Mouse (Mus musculus) forebrain, postnatal 0 days (tissue): Measurements from ENCODE around the gene Inafm1. TPM values are rescaled to one million over a fixed set of nuclear protein-coding genes. Genes with fewer than 3 reads are reported as not detected.

ENCODE experiments used
- ATAC-seq: fragments of 200-750 bp; cut with Nextera tagmentation; 2 replicates; pipeline ENCODE4 v1.8.0; 2017; ENCODE audit warnings: mild to moderate bottlenecking, moderate library complexity
- DNase-seq: peaks from one replicate; pipeline ENCODE4 v3.0.0-alpha.2; 2015
- H3K27ac ChIP-seq: fragments of 300-500 bp; sonication (generic); 2 replicates; pipeline ENCODE4 v1.5.1; 2014; ENCODE audit warnings: low read depth, mild to moderate bottlenecking, antibody characterized with exemption, low read length, moderate library complexity, mixed read lengths
- H3K27me3 ChIP-seq: fragments of 300-500 bp; sonication (generic); 2 replicates; pipeline ENCODE4 v1.6.1; 2014; ENCODE audit warnings: mild to moderate bottlenecking, low read length, mixed read lengths; ENCODE audit not compliant: insufficient read depth
- H3K36me3 ChIP-seq: fragments of 300-500 bp; sonication (generic); 2 replicates; pipeline ENCODE4 v1.6.1; 2014; ENCODE audit warnings: mild to moderate bottlenecking, moderate library complexity; ENCODE audit not compliant: insufficient read depth
- H3K4me1 ChIP-seq: fragments of 300-500 bp; sonication (generic); 2 replicates; pipeline ENCODE4 v1.6.1; 2014; ENCODE audit warnings: antibody characterized with exemption; ENCODE audit not compliant: insufficient read depth
- H3K4me2 ChIP-seq: fragments of 300-500 bp; sonication (generic); 2 replicates; pipeline ENCODE4 v1.6.1; 2014; ENCODE audit warnings: low read depth, mild to moderate bottlenecking, moderate library complexity
- H3K4me3 ChIP-seq: fragments of 300-500 bp; sonication (generic); 2 replicates; pipeline ENCODE4 v1.5.1; 2014; ENCODE audit warnings: low read depth, low read length, mixed read lengths
- H3K9ac ChIP-seq: fragments of 300-500 bp; sonication (generic); 2 replicates; pipeline ENCODE4 v1.6.1; 2014; ENCODE audit warnings: mild to moderate bottlenecking
- H3K9me3 ChIP-seq: fragments of 300-500 bp; sonication (generic); 2 replicates; pipeline ENCODE4 v1.6.1; 2016; ENCODE audit warnings: low read length
- CTCF ChIP-seq: sonication (generic); IDR thresholded peaks from 2 replicates; pipeline ENCODE4 v1.5.1; 2016; ENCODE audit warnings: antibody characterized with exemption, control low read depth, low read depth
- WGBS: fragments of 180-500 bp; shearing (Covaris S2); extraction: QIAGEN DNeasy Blood & Tissue Kit; methylation state at CpG from one replicate; pipeline ENCODE4 v1.1.7; 2014; 5-methylcytosine and 5-hydroxymethylcytosine counted together
- polyA plus RNA-seq: library from polyadenylated mRNA; unstranded; fragments of >200 nt; fragmentation: Nextera tagmentation; extraction: Ambion mirVana; gene quantifications from 2 replicates; pipeline ENCODE4 v1.2.1, GENCODE M21; 2015
- total RNA-seq: library from RNA; depleted of rRNA; stranded (reverse); fragments of >200 nt; gene quantifications from 2 replicates; pipeline ENCODE4 v1.2.3, GENCODE M21; 2014

The Inafm1 gene
- total and polyA plus RNA-seq, 2 experiments from 2014 or later: 43.2 to 68.4 TPM

- H3K4me3 ChIP-seq: no peak overlapping the region
- no peak overlapping the region for H3K27ac ChIP-seq
- no peak for TF ChIP-seq CTCF
- no peak for ATAC-seq
- 65% methylated on average over 2 of the region's 2 CpGs for WGBS
- H3K9ac ChIP-seq: no peak overlapping the region
- no peak for DNase-seq
- no peaks in the 10 kb centered on the region for H3K9me3 ChIP-seq
- H3K27me3 ChIP-seq: no peaks in the 10 kb centered on the region
- H3K36me3 ChIP-seq: no peaks in the 10 kb centered on the region
- peaks cover 11% of the 10 kb centered on the region; the same call in 1 of the 2 replicates for H3K4me1 ChIP-seq
- H3K4me2 ChIP-seq: no peak overlapping the region
These were observed 24.2 kb upstream of the Inafm1 start for GRCm38 (mm10) chr7:16297616-16298015.

DNA sequence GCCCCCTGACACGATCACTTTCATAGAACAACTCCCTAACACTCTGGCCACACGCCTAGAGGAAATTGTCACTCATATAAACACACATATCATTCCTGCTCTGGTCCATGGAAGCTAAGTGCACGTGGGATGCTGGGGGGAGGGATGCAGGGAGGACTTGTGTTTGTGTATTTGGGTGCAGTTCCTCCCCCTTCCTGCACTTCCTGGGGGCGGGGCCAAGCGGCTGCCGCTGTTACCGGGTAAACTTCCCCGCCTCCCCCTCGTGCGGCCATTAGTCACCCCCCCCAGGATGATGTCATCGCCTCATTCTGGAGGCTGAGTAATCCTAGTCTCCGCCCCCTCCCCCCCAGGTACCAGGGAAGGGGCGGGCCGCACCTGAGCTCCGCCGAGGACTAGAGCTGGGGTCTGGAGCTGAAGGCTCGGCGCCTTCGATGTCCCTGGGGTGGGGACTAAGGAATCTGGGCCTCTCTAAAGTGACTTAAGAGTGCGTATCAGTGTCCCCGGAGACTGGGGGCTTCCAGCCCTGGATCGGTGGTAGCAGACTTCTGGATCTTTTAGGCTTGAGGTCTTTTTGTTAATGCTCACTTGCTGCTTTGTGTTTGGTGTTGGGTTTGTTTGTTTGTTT, 23.5 kb upstream of the Inafm1 start:
- peak overlapping the region; percentile 61 for H3K4me2 ChIP-seq
- ATAC-seq (peak; percentile 21; the same call in 1 of the 2 replicates), DNase-seq (peak; percentile 85)
- peaks cover 11% of the 10 kb centered on the region; the same call in 1 of the 2 replicates for H3K4me1 ChIP-seq
- under 1% methylated on average over 22 of the region's 22 CpGs for WGBS
- peak overlapping the region; percentile 45 for H3K9ac ChIP-seq
- peak; percentile 60 for TF ChIP-seq CTCF
- H3K36me3 ChIP-seq: no peaks in the 10 kb centered on the region
- H3K9me3 ChIP-seq: no peaks in the 10 kb centered on the region
- no peaks in the 10 kb centered on the region for H3K27me3 ChIP-seq
- H3K4me3 ChIP-seq: peak overlapping the region; percentile 31
- H3K27ac ChIP-seq: peak overlapping the region; percentile 24; the same call in 1 of the 2 replicates

DNA sequence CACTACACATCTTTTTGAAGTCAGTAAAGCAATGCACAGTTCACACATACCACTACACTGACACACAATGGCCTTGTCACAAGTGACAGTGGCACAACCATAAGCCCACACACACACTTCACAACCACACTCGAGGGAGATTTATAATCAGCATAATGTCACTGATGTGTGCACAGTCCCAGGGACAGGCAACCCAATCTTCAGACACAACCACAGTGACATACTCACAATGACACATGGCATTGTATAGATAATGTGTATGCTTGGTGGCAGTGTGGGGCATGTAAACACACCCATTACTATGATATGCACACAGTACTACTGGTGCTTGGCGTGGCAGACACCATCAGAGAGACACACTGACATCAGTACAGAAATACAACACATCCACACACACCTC, 22.7 kb upstream of the Inafm1 start:
- no peak overlapping the region for H3K27ac ChIP-seq
- no peak for TF ChIP-seq CTCF
- no peak for ATAC-seq
- peaks cover 11% of the 10 kb centered on the region; the same call in 1 of the 2 replicates for H3K4me1 ChIP-seq
- DNase-seq: no peak
- H3K27me3 ChIP-seq: no peaks in the 10 kb centered on the region
- no peaks in the 10 kb centered on the region for H3K9me3 ChIP-seq
- no peaks in the 10 kb centered on the region for H3K36me3 ChIP-seq
- H3K4me2 ChIP-seq: peak overlapping the region; percentile 61
- H3K9ac ChIP-seq: no peak overlapping the region
- no peak overlapping the region for H3K4me3 ChIP-seq
- WGBS: 41% methylated on average over 2 of the region's 2 CpGs

GRCm38 (mm10) chr7:16295321-16295900, 22.0 kb upstream of the Inafm1 start:
- H3K36me3 ChIP-seq: no peaks in the 10 kb centered on the region
- peak overlapping the region; percentile 50 for H3K4me3 ChIP-seq
- ATAC-seq (peak; percentile 23), DNase-seq (peak; percentile 82)
- H3K9ac ChIP-seq: peak overlapping the region; percentile 23
- peaks cover 11% of the 10 kb centered on the region; the same call in 1 of the 2 replicates for H3K4me1 ChIP-seq
- peak overlapping the region; percentile 79 for H3K27ac ChIP-seq
- no peaks in the 10 kb centered on the region for H3K27me3 ChIP-seq
- H3K4me2 ChIP-seq: peak overlapping the region; percentile 88
- TF ChIP-seq CTCF: no peak
- no peaks in the 10 kb centered on the region for H3K9me3 ChIP-seq
- WGBS: 2% methylated on average over 40 of the region's 41 CpGs

- 2% methylated on average over 23 of the region's 23 CpGs for WGBS
- no peaks in the 10 kb centered on the region for H3K9me3 ChIP-seq
- H3K36me3 ChIP-seq: no peaks in the 10 kb centered on the region
- ATAC-seq (peak; percentile 65), DNase-seq (peak; percentile 94)
- H3K4me1 ChIP-seq: peaks cover 11% of the 10 kb centered on the region; the same call in 1 of the 2 replicates
- H3K4me3 ChIP-seq: peak overlapping the region; percentile 50
- peak overlapping the region; percentile 88 for H3K4me2 ChIP-seq
- H3K9ac ChIP-seq: peak overlapping the region; percentile 23
- TF ChIP-seq CTCF: peak; percentile 98
- H3K27me3 ChIP-seq: no peaks in the 10 kb centered on the region
- peak overlapping the region; percentile 79 for H3K27ac ChIP-seq
These were observed 21.4 kb upstream of the Inafm1 start for GRCm38 (mm10) chr7:16294837-16295236.

GRCm38 (mm10) chr7:16294346-16294745, 20.9 kb upstream of the Inafm1 start:
- H3K4me1 ChIP-seq: peaks cover 11% of the 10 kb centered on the region; the same call in 1 of the 2 replicates
- H3K27me3 ChIP-seq: no peaks in the 10 kb centered on the region
- H3K9me3 ChIP-seq: no peaks in the 10 kb centered on the region
- no peak overlapping the region for H3K27ac ChIP-seq
- no peak for TF ChIP-seq CTCF
- H3K4me2 ChIP-seq: peak overlapping the region; percentile 88; the same call in 1 of the 2 replicates
- H3K36me3 ChIP-seq: no peaks in the 10 kb centered on the region
- DNase-seq (peak; percentile 73), ATAC-seq (peak; percentile 56)
- H3K9ac ChIP-seq: no peak overlapping the region
- no peak overlapping the region for H3K4me3 ChIP-seq
- 22% methylated on average over 4 of the region's 4 CpGs for WGBS

GRCm38 (mm10) chr7:16287791-16288190, 14.4 kb upstream of the Inafm1 start:
- Histone ChIP-seq H3K9ac (no peak overlapping the region), H3K9me3 (no peaks in the 10 kb centered on the region), H3K36me3 (peaks cover 6% of the 10 kb centered on the region), H3K27me3 (no peaks in the 10 kb centered on the region), H3K4me3 (no peak overlapping the region), H3K4me2 (no peak overlapping the region), H3K27ac (no peak overlapping the region), H3K4me1 (peaks cover 3% of the 10 kb centered on the region)
- WGBS: 82% methylated on average over 1 of the region's 1 CpGs
- ATAC-seq: no peak
- DNase-seq: no peak
- no peak for TF ChIP-seq CTCF
